Mouse (Mus musculus): ENCODE data around the gene Vps35l.

Gene Vps35l

DNA sequence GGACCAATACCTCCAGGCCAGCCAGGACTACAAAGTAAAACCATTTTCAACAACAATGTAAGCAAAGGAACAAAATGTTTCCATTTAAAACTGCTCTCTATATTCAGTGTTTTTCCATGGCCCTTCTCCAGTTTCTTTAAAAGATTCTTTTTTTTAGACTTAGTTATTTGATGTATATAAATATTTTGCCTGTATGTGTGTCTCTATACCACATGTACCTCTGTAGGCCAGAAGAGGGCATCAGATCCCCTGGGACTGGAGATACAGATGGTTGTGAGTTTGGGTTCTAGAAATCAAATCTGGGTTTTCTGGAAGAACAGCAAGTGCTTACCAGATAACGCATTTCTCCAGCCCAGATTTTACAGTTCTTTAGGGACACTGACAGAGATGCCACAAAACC lies 1.3 kb upstream of the Vps35l start:
- no peak for DNase-seq (ENCODE audit: low spot score in 2 of 2)

- peak; percentile 83 to 96 for DNase-seq (ENCODE audit: low spot score in 2 of 2)
Measured at GRCm38 (mm10) chr7:118740532-118741338, 709 bp downstream of the Vps35l start.

DNA sequence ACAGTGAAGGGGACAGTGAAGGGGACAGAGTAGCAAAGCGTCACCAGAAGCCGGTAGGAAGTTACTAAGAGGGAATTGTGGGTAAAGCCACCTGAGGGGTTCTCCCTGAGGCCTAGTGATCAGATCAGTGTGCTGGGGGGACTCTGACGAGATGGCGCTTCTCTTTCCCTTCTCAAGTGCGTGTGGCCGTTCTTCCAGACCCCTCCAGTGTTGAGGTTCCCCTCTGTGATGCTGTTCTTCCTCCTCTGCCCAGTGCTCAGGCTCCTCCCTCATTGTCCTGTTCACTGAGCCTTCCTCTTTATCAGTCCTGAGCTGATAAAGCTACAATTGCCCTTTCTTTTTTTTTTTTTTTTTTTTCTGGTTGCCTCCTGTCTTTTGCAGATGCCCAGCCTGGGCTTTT lies 2.3 kb downstream of the Vps35l start:
- DNase-seq (ENCODE audit: low spot score in 2 of 2): no peak

- no peak for DNase-seq (ENCODE audit: low spot score in 2 of 2)
Measured at GRCm38 (mm10) chr7:118744766-118745165, 4.7 kb downstream of the Vps35l start.

- DNase-seq (ENCODE audit: low spot score in 2 of 2): no peak
Measured at GRCm38 (mm10) chr7:118747891-118748672, 8.1 kb downstream of the Vps35l start.

DNA sequence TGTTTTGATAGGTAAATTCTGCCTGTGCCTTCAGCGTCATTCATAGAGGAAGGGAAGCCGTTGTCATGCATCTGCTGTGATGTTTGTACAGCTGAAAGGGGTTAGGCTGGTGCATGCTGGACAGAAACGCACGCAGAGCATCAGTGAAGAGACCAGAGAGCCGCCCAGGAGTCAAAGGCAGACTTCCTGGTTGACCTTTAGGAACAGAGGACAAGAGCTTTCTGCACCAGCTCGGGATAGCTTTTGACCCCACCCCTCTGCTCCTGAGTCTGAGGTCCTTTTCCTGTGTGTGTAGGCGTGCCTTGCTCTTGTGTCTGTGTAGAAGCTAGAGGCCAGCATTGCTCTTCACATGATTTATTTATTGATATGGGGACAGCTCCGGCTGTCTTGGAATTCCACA lies 9.7 kb downstream of the Vps35l start:
- DNase-seq (ENCODE audit: low spot score in 2 of 2): no peak

GRCm38 (mm10) chr7:118751625-118752024 lies 11.6 kb downstream of the Vps35l start:
- no peak for DNase-seq (ENCODE audit: low spot score in 2 of 2)

- DNase-seq (ENCODE audit: low spot score in 2 of 2): no peak
Measured at GRCm38 (mm10) chr7:118755756-118756155, 15.7 kb downstream of the Vps35l start.

GRCm38 (mm10) chr7:118756490-118757265 lies 16.7 kb downstream of the Vps35l start:
- peak in 1 of 2 experiments; percentile 54 for DNase-seq (ENCODE audit: low spot score in 2 of 2)

GRCm38 (mm10) chr7:118758369-118758768 lies 18.3 kb downstream of the Vps35l start:
- no peak for DNase-seq (ENCODE audit: low spot score in 2 of 2)

GRCm38 (mm10) chr7:118759372-118759771 lies 19.3 kb downstream of the Vps35l start:
- no peak for DNase-seq (ENCODE audit: low spot score in 2 of 2)

DNA sequence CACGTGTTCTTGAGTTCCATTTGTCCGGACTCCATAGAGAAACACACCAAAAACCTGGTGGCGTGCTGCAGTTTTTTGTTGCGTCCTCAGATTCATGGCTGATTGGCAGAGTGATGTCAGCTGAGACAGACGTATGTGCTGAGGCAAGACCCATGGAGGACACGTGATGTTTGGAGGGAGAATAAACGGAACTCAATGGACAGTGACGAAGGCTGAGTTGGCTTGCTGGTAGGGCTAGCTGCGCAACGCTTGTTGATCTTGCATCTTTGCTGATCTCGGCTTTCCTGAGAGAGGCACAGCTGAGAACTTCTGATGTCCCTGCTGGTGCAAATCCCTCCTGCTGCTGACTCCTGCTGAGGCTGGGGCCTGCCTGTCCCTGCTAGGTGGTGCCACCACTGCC lies 23.9 kb downstream of the Vps35l start:
- DNase-seq (ENCODE audit: low spot score in 2 of 2): no peak

DNA sequence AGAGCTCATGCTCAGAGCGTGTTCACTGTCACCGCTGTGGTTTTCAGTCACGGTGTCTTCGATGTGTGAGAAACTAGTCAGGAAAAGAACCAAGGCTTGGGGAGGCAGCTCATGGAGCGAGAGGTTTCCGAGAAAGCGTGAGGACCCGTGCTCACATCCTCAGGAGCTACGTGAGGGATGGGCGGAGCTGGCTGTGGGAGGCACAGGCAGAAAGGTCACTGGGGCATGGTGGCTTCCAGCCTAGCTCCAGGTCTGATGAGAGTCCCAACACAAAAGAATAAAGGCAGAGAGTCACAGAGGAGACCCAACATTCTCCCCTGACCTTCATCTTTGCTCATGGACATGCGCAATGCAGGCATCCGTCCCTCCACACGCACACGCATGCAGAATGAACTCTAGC lies 24.7 kb downstream of the Vps35l start:
- no peak for DNase-seq (ENCODE audit: low spot score in 2 of 2)

DNA sequence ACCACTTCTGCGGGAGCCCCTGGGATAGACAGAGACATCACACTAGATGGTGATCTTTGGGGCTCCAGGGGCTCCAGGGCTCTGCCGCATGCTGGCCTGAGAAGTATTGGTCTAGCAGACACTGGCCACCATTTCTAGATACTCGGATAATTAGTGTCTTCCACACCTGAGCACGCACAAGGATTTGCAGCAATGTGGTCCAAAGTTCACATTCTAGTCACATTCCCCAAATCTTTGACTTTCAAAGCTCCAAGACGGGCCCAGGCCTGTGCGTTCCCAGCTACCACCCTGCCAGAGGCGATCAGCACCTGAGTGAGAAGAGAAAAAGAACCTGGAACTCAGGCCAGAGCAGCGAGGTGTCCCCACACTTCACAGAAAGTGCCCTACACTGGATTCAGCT lies 25.6 kb downstream of the Vps35l start:
- DNase-seq (ENCODE audit: low spot score in 2 of 2): no peak

DNA sequence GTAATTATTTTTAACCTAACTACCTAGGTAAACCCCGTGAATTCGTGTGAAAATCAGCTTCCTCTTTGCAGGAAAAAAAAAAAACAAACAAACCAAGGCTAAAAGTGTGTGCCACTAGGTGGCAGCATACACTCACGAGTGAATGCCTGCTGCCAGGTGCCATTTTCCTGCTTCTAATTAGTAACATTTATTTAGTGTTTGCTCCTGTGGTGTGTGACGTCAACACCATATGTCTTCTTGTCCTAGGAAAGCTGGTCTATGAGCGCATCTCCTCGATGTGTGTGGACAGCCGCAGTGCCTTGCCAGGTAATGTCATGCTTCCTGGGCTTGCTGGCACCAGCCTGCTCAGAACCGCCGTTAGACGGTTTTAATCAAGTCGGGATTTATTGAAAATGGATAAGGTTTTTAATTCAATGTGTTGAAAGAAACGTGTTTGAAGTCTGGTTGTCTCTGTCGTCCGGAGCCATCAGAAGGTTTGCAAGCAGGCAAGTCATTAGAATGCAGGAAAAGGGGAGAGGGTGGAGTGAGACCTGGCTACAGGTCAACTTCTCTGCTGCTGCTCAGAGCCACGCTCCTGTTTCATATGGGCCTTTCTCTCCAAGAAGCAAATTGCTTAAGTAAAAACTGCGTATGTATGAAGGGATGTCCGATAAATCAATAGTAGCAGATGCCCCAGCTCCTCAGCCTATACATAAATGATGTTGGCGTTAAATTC lies 26.2 kb downstream of the Vps35l start:
- DNase-seq (ENCODE audit: low spot score in 2 of 2): peak; percentile 41 to 75

DNA sequence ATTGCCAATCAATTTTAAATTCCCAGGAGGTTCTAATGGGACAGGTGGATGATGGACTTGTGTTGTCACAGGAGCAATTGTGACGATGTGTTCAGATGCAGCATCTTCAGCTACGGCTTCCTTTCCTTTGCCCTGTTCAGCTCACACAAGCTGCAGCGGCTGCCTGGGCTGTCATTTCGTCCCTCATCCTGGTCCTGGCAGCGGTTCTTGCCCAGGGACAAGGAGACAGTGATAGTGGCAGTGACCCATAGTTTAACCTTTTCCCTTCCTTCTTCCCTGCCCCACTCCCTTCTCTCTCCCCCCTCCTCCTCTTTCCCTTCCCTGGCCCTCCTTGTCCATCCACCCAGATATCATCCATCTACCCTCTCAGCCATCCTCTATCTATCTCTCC lies 26.8 kb downstream of the Vps35l start:
- no peak for DNase-seq (ENCODE audit: low spot score in 2 of 2)

DNA sequence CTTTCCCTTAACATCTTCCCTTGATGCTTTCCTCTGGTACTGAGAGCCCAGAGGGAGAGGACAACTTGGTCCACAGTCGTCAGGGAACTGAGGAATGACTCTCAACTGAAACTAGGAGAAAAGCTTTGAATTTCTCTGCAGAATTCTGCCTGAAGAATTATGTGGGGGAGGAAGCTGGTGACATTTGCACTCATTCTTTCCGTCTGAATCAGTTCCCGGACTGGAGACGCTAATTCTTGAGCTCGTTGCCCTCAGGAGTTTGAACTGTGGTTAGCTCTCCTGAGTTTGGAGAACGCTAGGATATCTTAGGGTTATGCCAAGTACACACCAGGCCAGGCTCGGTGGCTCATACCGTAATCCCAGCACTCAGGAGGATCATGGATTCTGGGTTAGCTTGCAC lies 29.2 kb downstream of the Vps35l start:
- no peak for DNase-seq (ENCODE audit: low spot score in 2 of 2)

GRCm38 (mm10) chr7:118769655-118770054 lies 29.6 kb downstream of the Vps35l start:
- no peak for DNase-seq (ENCODE audit: low spot score in 2 of 2)

- no peak for DNase-seq (ENCODE audit: low spot score in 2 of 2)
Measured at GRCm38 (mm10) chr7:118773027-118773426, 33.0 kb downstream of the Vps35l start.

DNA sequence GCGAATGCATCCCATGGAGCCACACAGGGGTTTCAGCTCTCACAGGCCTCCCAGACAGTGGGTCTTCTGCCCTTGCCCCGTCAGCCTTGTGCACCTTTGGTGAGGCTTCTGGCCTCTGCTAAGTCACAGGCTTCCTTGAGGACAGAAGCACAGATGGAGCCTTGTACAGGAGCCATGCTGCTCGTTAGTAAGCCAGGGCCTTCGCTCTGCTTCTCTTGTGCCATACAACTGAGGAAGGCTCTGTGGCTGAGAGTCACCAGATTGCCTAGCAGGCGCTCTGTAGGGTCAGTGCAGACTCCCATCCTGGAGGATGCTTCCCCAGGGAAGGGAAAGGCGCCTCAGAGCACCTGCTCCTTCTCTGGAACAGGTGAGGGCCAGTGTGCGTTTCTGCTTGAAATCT lies 36.0 kb downstream of the Vps35l start:
- DNase-seq (ENCODE audit: low spot score in 2 of 2): no peak

DNA sequence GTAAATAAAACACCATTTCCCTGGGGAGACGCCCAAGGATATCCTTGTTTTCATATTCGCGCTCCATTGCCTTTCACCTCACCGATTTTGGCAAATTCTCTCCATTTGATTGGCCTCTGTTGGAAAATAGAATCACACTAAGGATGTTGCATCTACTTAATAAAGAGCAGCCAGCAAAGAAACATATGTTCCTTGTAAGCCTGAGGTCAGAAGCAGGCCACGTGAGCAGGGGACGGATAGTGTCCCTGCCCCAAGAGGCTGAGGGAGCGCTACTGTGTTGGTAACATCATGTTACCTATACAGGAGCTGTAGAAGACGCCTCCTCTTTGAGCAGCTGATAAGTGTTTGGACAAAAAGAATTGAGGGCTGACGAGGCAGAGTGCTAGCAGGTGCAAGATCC lies 36.5 kb downstream of the Vps35l start:
- DNase-seq (ENCODE audit: low spot score in 2 of 2): no peak

All from spleen, postnatal 10 days (tissue).